Mouse (Mus musculus) ES-Bruce4 (cell line): ENCODE measurements around the gene Dcaf17.

ENCODE experiments used
- CTCF ChIP-seq: IDR thresholded peaks from one replicate; pipeline ENCODE4 v1.8.1; 2011; ENCODE audit warnings: low read depth, low read length
- EP300 ChIP-seq: IDR thresholded peaks from 2 replicates; pipeline ENCODE4 v1.6.1; 2011; ENCODE audit warnings: low read depth, low read length; ENCODE audit not compliant: insufficient read depth
- POLR2A ChIP-seq: IDR thresholded peaks from one replicate; pipeline ENCODE4 v1.8.1; 2011; ENCODE audit warnings: low read length; ENCODE audit not compliant: insufficient read depth

GRCm38 (mm10) chr2:71019704-71020375 lies 35.3 kb upstream of the Dcaf17 start:
- no peak for TF ChIP-seq EP300
- TF ChIP-seq CTCF = no peak
- no peak for TF ChIP-seq POLR2A
